ENCODE assay signal across 29 mouse cellular contexts in the genomic region with DNA sequence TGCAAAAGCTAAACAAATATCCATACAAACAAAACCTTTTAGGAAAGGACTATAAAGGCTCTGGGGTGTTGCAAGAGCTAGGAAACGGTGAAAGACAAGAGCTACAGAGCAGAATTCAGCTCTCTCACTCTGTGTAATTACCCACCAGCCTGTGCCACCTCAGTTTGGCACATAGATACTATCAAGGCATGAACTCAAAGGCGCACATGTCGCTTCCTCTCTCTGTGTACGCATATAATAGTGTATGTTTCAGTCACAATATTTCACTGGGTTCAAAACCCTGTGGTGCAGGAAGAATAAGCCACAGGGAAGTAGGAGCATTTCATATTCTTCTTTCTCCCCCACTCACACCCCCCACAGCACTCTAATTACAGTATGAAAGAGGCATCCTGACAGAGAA.
A peak's percentile ranks its signal among the peaks of the same experiment; 100 is the strongest.
DNase-seq lines count a peak whose midpoint lies in the region; ATAC-seq and TF ChIP-seq lines count a peak whose summit lies in the region.
"Had no signal": no experiment of that assay in that cellular context is flagged by ENCODE, and none has a peak within 500 bp of the region (broad histone marks: within the 10 kb centered on the region; RNA-seq: fewer than 3 reads in every experiment).

No protein-coding gene starts in this region.

- H3K4me3 ChIP-seq in forebrain, embryonic 13.5 days, result no peak overlapping the region
- H3K4me3 ChIP-seq in forebrain, embryonic 12.5 days (replicated peaks), result no peak overlapping the region
- H3K4me3 ChIP-seq in olfactory bulb, adult 2 months (ENCODE audit: insufficient read depth, low read depth, low read length), result no peak overlapping the region
- no peak overlapping the region for H3K4me3 ChIP-seq in gastrocnemius, adult 2 months
- H3K4me3 ChIP-seq: embryonic facial prominence, embryonic 10.5 days; embryonic facial prominence, embryonic 13.5 days; erythroblast, embryonic 14.5 days; heart, embryonic 12.5 days; heart, embryonic 15.5 days; hindbrain, embryonic 10.5 days; hindbrain, embryonic 15.5 days had no signal

- no peak for TF ChIP-seq CTCF in olfactory bulb, adult 2 months (IDR thresholded peaks at IDR 0.05; ENCODE audit: insufficient read depth, low read depth, low read length)
- TF ChIP-seq CTCF in gastrocnemius, adult 2 months (IDR thresholded peaks at IDR 0.05), result no peak

- H3K27me3 ChIP-seq in forebrain, embryonic 13.5 days, result no peaks in the 10 kb centered on the region
- H3K27me3 ChIP-seq in forebrain, embryonic 12.5 days, result no peaks in the 10 kb centered on the region
- H3K27me3 ChIP-seq: embryonic facial prominence, embryonic 13.5 days; heart, embryonic 12.5 days; heart, embryonic 15.5 days; hindbrain, embryonic 15.5 days had no signal

- H3K27ac ChIP-seq in forebrain, embryonic 13.5 days, result no peak overlapping the region
- H3K27ac ChIP-seq in forebrain, embryonic 12.5 days, result no peak overlapping the region
- H3K27ac ChIP-seq in olfactory bulb, adult 2 months (ENCODE audit: insufficient read depth, low read depth, low read length), result peak overlapping the region; percentile 92
- H3K27ac ChIP-seq in gastrocnemius, adult 2 months, result no peak overlapping the region
- H3K27ac ChIP-seq: embryonic facial prominence, embryonic 10.5 days; embryonic facial prominence, embryonic 13.5 days; heart, embryonic 15.5 days; hindbrain, embryonic 10.5 days; hindbrain, embryonic 15.5 days had no signal

- WGBS in forebrain, embryonic 13.5 days, result 43% methylated on average over 4 of the region's 4 CpGs
- WGBS in forebrain, embryonic 12.5 days, result 61% methylated on average over 4 of the region's 4 CpGs
- 29% methylated on average over 4 of the region's 4 CpGs for WGBS in olfactory bulb, adult 2 months

- no peak overlapping the region for H3K9ac ChIP-seq in forebrain, embryonic 13.5 days
- H3K9ac ChIP-seq in forebrain, embryonic 12.5 days, result no peak overlapping the region
- H3K9ac ChIP-seq: embryonic facial prominence, embryonic 13.5 days; heart, embryonic 12.5 days; heart, embryonic 15.5 days; hindbrain, embryonic 15.5 days had no signal

- H3K4me2 ChIP-seq in forebrain, embryonic 13.5 days, result no peak overlapping the region
- H3K4me2 ChIP-seq in forebrain, embryonic 12.5 days, result no peak overlapping the region
- H3K4me2 ChIP-seq: embryonic facial prominence, embryonic 13.5 days; heart, embryonic 12.5 days; heart, embryonic 15.5 days; hindbrain, embryonic 15.5 days had no signal

- 0 out of 2 replicates have a peak, but pooled peaks have one; percentile 43 for ATAC-seq in forebrain, embryonic 13.5 days
- no peak for ATAC-seq in forebrain, embryonic 12.5 days (ENCODE audit: low FRiP score)
- peak; percentile 34; the same call in 1 of the 2 replicates for ATAC-seq in frontal cortex, adult (ENCODE audit: low TSS enrichment)
- ATAC-seq: intestine, postnatal 0 days; Patski had no signal

- intact Hi-C loops in gastrocnemius, adult 2 months (cut with DNase I), result no loop called here

- TF ChIP-seq POLR2A in olfactory bulb, adult 2 months (IDR thresholded peaks at IDR 0.05; ENCODE audit: insufficient read depth, low read depth, low read length), result no peak

- no peaks in the 10 kb centered on the region for H3K9me3 ChIP-seq in forebrain, embryonic 13.5 days (replicated peaks)
- H3K9me3 ChIP-seq in forebrain, embryonic 12.5 days, result no peaks in the 10 kb centered on the region
- H3K9me3 ChIP-seq: embryonic facial prominence, embryonic 10.5 days; embryonic facial prominence, embryonic 13.5 days; heart, embryonic 12.5 days; heart, embryonic 15.5 days; hindbrain, embryonic 10.5 days; hindbrain, embryonic 15.5 days had no signal

- DNase-seq in frontal cortex, postnatal 25 days (ENCODE audit: low spot score in 2 of 2), result no peak
- peak; percentile 22 for DNase-seq in layer of hippocampus, adult 9-11 months
- DNase-seq in layer of hippocampus, postnatal 10 days (ENCODE audit: low spot score in 2 of 2), result no peak
- no peak for DNase-seq in gastrocnemius, adult 2 months
- DNase-seq: adrenal gland, postnatal 10 days; adrenal gland, postnatal 36 days; cerebellum, adult 11-12 months; cerebellum, adult 8-10 months; cerebellum, postnatal 10 days; cerebellum, postnatal 36 days; embryo, embryonic 11 days; gastrocnemius, postnatal 25 days; heart, adult 18-20 months; heart, postnatal 10 days; heart, postnatal 36 days; kidney, adult 2 months had no signal

- H3K36me3 ChIP-seq in forebrain, embryonic 13.5 days (ENCODE audit: poor library complexity, severe bottlenecking), result no peaks in the 10 kb centered on the region
- H3K36me3 ChIP-seq in forebrain, embryonic 12.5 days (replicated peaks), result no peaks in the 10 kb centered on the region
- H3K36me3 ChIP-seq: embryonic facial prominence, embryonic 10.5 days; embryonic facial prominence, embryonic 13.5 days; heart, embryonic 12.5 days; heart, embryonic 15.5 days; hindbrain, embryonic 10.5 days; hindbrain, embryonic 15.5 days had no signal

- H3K4me1 ChIP-seq in forebrain, embryonic 13.5 days, result peaks cover 15% of the 10 kb centered on the region
- peaks cover 13% of the 10 kb centered on the region for H3K4me1 ChIP-seq in forebrain, embryonic 12.5 days
- peaks cover 9% of the 10 kb centered on the region; the same call in 1 of the 2 replicates for H3K4me1 ChIP-seq in olfactory bulb, adult 2 months (ENCODE audit: control insufficient read depth, insufficient read depth, low read length)
- H3K4me1 ChIP-seq: embryonic facial prominence, embryonic 10.5 days; embryonic facial prominence, embryonic 13.5 days; heart, embryonic 12.5 days; heart, embryonic 15.5 days had no signal
